Mouse (Mus musculus) cerebellum, adult 2 months (tissue): ENCODE results near the gene Enpp6. TPM values are rescaled to one million over a fixed set of nuclear protein-coding genes. Genes with fewer than 3 reads are reported as not detected.

ENCODE experiments used
- DNase-seq, 2 experiments: peaks; one replicate each; pipeline ENCODE4 v3.0.0; 2021
- H3K27ac ChIP-seq: fragments of 200-500 bp; 2 replicates; pipeline ENCODE4 v1.5.1; 2012; ENCODE audit warnings: low read length, control low read depth, inconsistent platforms; ENCODE audit not compliant: insufficient read depth
- H3K27me3 ChIP-seq: fragments of 200-500 bp; 2 replicates; pipeline ENCODE4 v1.6.1; 2012; ENCODE audit warnings: inconsistent platforms, mild to moderate bottlenecking, low read length, moderate library complexity; ENCODE audit not compliant: control insufficient read depth, insufficient read depth
- H3K4me1 ChIP-seq: fragments of 200-500 bp; 2 replicates; pipeline ENCODE4 v1.6.1; 2011; ENCODE audit warnings: low read length; ENCODE audit not compliant: control insufficient read depth, insufficient read depth
- H3K4me3 ChIP-seq: fragments of 200-500 bp; replicated peaks from 2 replicates; pipeline ENCODE3; 2011; ENCODE audit warnings: mild to moderate bottlenecking, low read depth, low read length, control low read depth; ENCODE audit not compliant: insufficient read depth
- CTCF ChIP-seq: fragments of 200-500 bp; IDR thresholded peaks from 2 replicates; pipeline ENCODE4 v1.5.1; 2011; ENCODE audit warnings: low read depth, mild to moderate bottlenecking, control low read depth, low read length, moderate library complexity, borderline replicate concordance; ENCODE audit not compliant: insufficient read depth
- POLR2A ChIP-seq: fragments of 200-500 bp; IDR thresholded peaks from 2 replicates; pipeline ENCODE4 v1.6.1; 2011; ENCODE audit warnings: low read length, control low read depth, borderline replicate concordance; ENCODE audit not compliant: insufficient read depth
- WGBS: fragments of 180-500 bp; shearing (Covaris S2); methylation state at CpG from one replicate; pipeline ENCODE4 v1.1.7; 2018; 5-methylcytosine and 5-hydroxymethylcytosine counted together
- polyA plus RNA-seq: library from polyadenylated mRNA; depleted of rRNA; stranded (reverse); fragments of >200 nt; gene quantifications from 2 replicates; pipeline ENCODE4 v1.2.3, GENCODE M21; 2012

The Enpp6 gene
- polyA plus RNA-seq, 1 experiment, result 20.6 TPM

DNA sequence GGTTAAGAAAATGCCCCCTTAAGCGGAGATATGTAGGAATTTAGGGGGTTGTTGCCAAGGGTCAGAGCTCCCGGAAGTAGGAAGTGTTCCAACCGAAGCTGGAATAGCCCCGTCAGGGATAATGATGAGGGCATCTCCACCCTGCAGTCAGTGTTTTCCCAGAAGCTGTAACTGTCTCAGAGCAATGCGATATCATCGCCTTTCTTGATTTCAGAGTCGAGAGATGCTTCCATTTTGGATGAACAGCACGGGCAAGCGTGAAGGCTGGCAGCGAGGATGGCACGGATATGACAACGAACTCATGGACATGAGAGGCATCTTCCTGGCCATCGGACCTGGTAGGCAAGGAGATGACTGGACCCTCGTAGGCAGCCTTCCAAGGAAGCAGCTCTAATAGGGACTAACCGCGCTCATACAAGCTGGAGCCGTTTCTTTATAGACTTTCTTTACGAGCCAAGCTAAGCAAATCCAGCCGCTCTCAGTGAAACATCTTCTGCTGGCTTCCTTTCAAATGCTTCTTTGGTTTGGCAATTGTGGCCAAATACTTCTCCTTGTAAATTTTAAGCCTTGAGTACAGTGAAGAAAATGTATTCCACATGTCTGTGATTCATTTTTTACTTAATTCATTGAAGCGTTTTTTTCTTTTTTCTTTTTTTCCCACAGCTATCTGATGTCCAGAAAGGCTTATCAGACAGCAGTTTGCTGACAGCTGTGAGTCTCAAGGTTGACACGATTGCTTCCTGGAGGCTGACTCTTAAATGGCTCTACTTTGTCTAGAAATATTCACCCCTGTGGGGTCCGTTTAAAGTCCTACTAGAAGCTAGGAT, 95.7 kb downstream of the Enpp6 start:
- Histone ChIP-seq H3K27me3 (no peaks in the 10 kb centered on the region), H3K4me3 (no peak overlapping the region), H3K4me1 (no peaks in the 10 kb centered on the region), H3K27ac (no peak overlapping the region)
- 61% methylated on average over 22 of the region's 22 CpGs for WGBS
- TF ChIP-seq POLR2A, result no peak
- no peak for TF ChIP-seq CTCF
- no peak for DNase-seq

- no peaks in the 10 kb centered on the region for H3K4me1 ChIP-seq
- no peak overlapping the region for H3K4me3 ChIP-seq
- DNase-seq, result no peak
- H3K27ac ChIP-seq, result no peak overlapping the region
- no peaks in the 10 kb centered on the region for H3K27me3 ChIP-seq
- 83% methylated on average over 8 of the region's 8 CpGs for WGBS
- TF ChIP-seq CTCF (no peak), POLR2A (no peak)
Measured at GRCm38 (mm10) chr8:47090021-47090420, 103.3 kb downstream of the Enpp6 start.

DNA sequence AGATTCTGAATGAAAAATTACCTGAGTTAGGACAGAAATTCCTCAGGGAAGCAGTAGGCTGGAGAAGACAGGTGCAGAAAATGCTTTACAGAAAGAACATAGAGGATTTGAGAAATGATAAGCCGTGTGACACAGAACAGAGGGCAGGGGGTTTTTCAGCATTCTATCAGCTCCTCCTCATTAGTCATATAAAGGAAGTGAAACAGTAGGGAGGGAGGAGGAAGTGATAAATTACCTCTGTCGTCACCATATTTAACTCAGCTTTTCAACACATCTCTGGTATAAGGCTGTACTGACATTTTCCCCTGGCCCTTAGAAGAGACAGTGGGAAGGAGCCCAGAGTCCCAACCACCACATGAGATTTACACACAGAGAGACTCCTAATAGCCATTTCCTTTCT, 118.9 kb downstream of the Enpp6 start:
- no peak for DNase-seq
- H3K27me3 ChIP-seq, result no peaks in the 10 kb centered on the region
- 81% methylated on average over 2 of the region's 2 CpGs for WGBS
- H3K4me1 ChIP-seq, result no peaks in the 10 kb centered on the region
- H3K27ac ChIP-seq, result no peak overlapping the region
- H3K4me3 ChIP-seq, result no peak overlapping the region
- TF ChIP-seq POLR2A, result no peak
- TF ChIP-seq CTCF, result no peak

GRCm38 (mm10) chr8:47114133-47114796, 127.6 kb downstream of the Enpp6 start:
- WGBS, result 79% methylated on average over 17 of the region's 17 CpGs
- Histone ChIP-seq H3K4me1 (no peaks in the 10 kb centered on the region), H3K4me3 (no peak overlapping the region), H3K27ac (no peak overlapping the region), H3K27me3 (no peaks in the 10 kb centered on the region)
- TF ChIP-seq CTCF (no peak), POLR2A (no peak)
- no peak for DNase-seq

- no peak for TF ChIP-seq CTCF
- WGBS, result 91% methylated on average over 4 of the region's 4 CpGs
- Histone ChIP-seq H3K27ac (no peak overlapping the region), H3K4me1 (no peaks in the 10 kb centered on the region), H3K4me3 (no peak overlapping the region), H3K27me3 (no peaks in the 10 kb centered on the region)
- no peak for DNase-seq
Measured at GRCm38 (mm10) chr8:47117336-47117735, 130.6 kb downstream of the Enpp6 start.

GRCm38 (mm10) chr8:47119895-47120294, 133.2 kb downstream of the Enpp6 start:
- H3K27me3 ChIP-seq, result no peaks in the 10 kb centered on the region
- no peak for TF ChIP-seq CTCF
- no peak overlapping the region for H3K27ac ChIP-seq
- 73% methylated on average over 1 of the region's 1 CpGs for WGBS
- DNase-seq, result no peak
- no peak overlapping the region for H3K4me3 ChIP-seq
- H3K4me1 ChIP-seq, result no peaks in the 10 kb centered on the region

DNA sequence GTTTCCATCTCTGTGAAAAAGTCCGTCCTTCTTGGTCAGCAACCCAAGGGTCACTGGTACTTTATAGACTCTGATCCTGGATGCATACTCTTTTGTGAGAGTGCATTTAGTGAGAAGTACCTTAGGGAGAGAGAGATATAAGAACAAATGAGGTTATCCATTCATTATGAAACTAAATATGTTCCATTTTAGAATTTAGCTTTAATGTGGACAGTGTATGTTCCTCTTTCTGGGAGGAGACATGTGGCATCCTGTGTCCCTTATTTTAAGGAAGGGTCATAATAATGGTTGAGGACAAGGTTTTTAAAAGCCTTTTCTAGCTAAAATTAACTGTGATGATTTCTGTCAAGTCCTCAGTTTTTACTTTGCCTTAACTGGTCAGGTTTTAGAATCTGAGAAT, 142.2 kb downstream of the Enpp6 start:
- Histone ChIP-seq H3K4me1 (no peaks in the 10 kb centered on the region), H3K27me3 (no peaks in the 10 kb centered on the region), H3K4me3 (no peak overlapping the region), H3K27ac (no peak overlapping the region)
- TF ChIP-seq CTCF (no peak), POLR2A (no peak)
- WGBS, result 92% methylated on average over 1 of the region's 1 CpGs
- DNase-seq, result no peak

DNA sequence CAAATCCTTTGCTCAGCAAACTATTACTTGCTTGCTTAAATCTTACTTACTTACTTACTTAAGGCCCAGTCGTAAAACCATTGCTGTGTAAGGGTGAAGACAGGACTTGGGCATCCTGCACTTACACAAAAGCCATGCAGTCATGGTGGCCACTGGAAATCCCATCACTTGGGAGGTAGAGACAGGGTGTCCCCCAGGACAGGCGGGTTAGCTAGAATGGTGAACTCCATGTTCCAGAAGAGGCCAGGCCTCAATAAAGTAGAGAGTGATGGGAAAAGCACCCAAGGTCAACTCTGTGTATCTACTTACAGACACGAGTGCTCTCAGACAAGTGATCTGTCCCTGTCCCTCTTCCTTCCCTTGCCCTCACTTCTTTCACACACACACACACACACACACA, 146.7 kb downstream of the Enpp6 start:
- no peaks in the 10 kb centered on the region for H3K27me3 ChIP-seq
- H3K27ac ChIP-seq, result no peak overlapping the region
- DNase-seq, result no peak
- WGBS, result 95% methylated on average over 3 of the region's 3 CpGs
- no peaks in the 10 kb centered on the region for H3K4me1 ChIP-seq
- H3K4me3 ChIP-seq, result no peak overlapping the region
- TF ChIP-seq CTCF (no peak), POLR2A (no peak)
